Mouse (Mus musculus) forebrain, embryonic 16.5 days (tissue): ENCODE data around the gene Naaladl2. TPM values are rescaled to one million over a fixed set of nuclear protein-coding genes. Genes with fewer than 3 reads are reported as not detected.

Experiments
- ATAC-seq: fragments of 200-750 bp; cut with Nextera tagmentation; 2 replicates; pipeline ENCODE4 v1.8.0; 2017; ENCODE audit warnings: mild to moderate bottlenecking, moderate library complexity
- H3K27ac ChIP-seq: fragments of 300-500 bp; sonication (generic); 2 replicates; pipeline ENCODE4 v1.5.1; 2014; ENCODE audit warnings: low read length, control low read depth
- H3K27me3 ChIP-seq: fragments of 300-500 bp; sonication (generic); replicated peaks from 2 replicates; pipeline ENCODE4 v1.6.1; 2014; ENCODE audit warnings: low read length; ENCODE audit not compliant: control insufficient read depth, insufficient read depth
- H3K36me3 ChIP-seq: fragments of 300-500 bp; sonication (generic); 2 replicates; pipeline ENCODE4 v1.6.1; 2014; ENCODE audit not compliant: control insufficient read depth, insufficient read depth
- H3K4me1 ChIP-seq: fragments of 300-500 bp; sonication (generic); replicated peaks from 2 replicates; pipeline ENCODE4 v1.6.1; 2014; ENCODE audit warnings: low read length; ENCODE audit not compliant: control insufficient read depth, insufficient read depth
- H3K4me2 ChIP-seq: fragments of 300-500 bp; sonication (generic); 2 replicates; pipeline ENCODE4 v1.6.1; 2014; ENCODE audit warnings: mild to moderate bottlenecking, low read length, control low read depth
- H3K4me3 ChIP-seq: fragments of 300-500 bp; sonication (generic); replicated peaks from 2 replicates; pipeline ENCODE4 v1.5.1; 2014; ENCODE audit warnings: mild to moderate bottlenecking, low read length, control low read depth
- H3K9ac ChIP-seq: fragments of 300-500 bp; sonication (generic); replicated peaks from 2 replicates; pipeline ENCODE4 v1.6.1; 2014; ENCODE audit warnings: low read depth, low read length, control low read depth
- H3K9me3 ChIP-seq: fragments of 300-500 bp; sonication (generic); 2 replicates; pipeline ENCODE4 v1.6.1; 2016; ENCODE audit warnings: low read length; ENCODE audit not compliant: control insufficient read depth
- WGBS: fragments of 180-500 bp; shearing (Covaris S2); extraction: QIAGEN DNeasy Blood & Tissue Kit; methylation state at CpG from one replicate; pipeline ENCODE4 v1.1.7; 2014; 5-methylcytosine and 5-hydroxymethylcytosine counted together
- polyA plus RNA-seq: library from polyadenylated mRNA; unstranded; fragments of >200 nt; fragmentation: Nextera tagmentation; extraction: Ambion mirVana; gene quantifications from 2 replicates; pipeline ENCODE4 v1.2.1, GENCODE M21; 2015

The Naaladl2 gene
- polyA plus RNA-seq, result 0.10 and 1.1 TPM in 2 replicates

DNA sequence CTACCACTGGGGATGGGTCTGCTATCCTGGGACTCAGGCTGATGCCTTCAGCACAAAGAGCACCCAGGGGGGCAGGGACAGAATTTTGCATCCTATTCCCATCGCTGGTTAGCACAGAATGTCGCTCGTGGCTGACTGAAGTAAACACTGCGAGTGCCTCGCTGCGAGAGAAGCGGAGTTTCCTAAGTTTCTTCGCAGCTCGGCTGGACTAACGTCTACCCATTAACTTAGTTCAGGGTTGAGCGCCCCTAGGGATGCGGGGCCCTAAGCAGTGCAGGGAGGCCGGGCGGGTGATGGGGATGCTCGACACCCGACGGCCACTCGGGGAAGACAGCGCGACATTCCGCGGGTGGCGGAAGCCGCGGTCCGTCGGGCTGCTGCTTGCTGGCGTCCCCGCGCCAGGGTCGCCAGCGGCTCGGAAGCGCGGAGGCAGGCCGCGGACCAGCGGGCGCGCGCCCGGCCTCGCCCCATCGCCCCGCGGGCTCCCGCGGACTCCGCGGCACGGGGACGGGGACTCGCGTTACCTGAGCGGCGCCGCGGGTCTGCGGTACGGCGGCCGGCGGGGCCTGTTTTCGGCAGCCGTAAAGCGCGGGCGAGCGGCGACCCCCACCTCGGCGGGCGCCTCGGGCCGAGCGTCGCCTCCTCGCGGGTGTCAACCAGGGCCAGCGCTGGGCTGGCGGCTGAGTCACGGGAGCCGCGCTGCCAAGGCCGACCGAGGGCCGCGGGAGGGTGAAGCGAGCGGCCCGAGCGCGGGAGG lies at the start of gene Naaladl2:
Gene Naaladl2 (minus strand): TSS at position 707 of the 757 bp plus-strand sequence.
- no peaks in the 10 kb centered on the region; the same call in 1 of the 2 replicates for H3K27me3 ChIP-seq
- H3K36me3 ChIP-seq, result no peaks in the 10 kb centered on the region
- peak; percentile 93 for ATAC-seq
- H3K27ac ChIP-seq, result peak within 1 kb of the TSS; percentile 60
- H3K9me3 ChIP-seq, result no peaks in the 10 kb centered on the region
- peak within 1 kb of the TSS; percentile 79 for H3K4me3 ChIP-seq
- peak within 1 kb of the TSS; percentile 83 for H3K9ac ChIP-seq
- H3K4me2 ChIP-seq, result peak within 1 kb of the TSS; percentile 77
- WGBS, result under 1% methylated on average over 77 of the region's 93 CpGs
- H3K4me1 ChIP-seq, result peaks cover 12% of the 10 kb centered on the region

DNA sequence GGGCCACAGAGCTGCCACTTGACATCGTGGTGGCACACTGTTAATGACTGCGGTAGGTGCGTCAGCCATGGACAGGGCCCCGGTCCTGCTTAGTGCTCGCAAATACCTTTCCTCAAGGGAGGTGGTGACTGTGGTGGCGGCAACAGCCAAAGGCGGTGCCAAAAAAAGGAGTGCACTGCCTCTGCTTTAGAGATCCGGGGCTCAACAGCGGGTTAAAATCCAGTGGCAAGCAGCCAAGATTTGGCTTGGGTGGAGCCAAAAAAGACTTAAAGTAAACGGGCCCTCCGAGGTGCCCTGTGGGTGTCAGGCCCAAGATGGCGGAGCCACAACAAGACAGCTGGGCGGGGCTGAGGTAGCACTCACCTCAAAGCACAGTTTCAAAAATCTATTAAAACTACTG lies 7.7 kb upstream of the Naaladl2 start:
- Histone ChIP-seq H3K9ac (no peak overlapping the region), H3K27ac (no peak overlapping the region), H3K27me3 (no peaks in the 10 kb centered on the region), H3K4me1 (no peaks in the 10 kb centered on the region), H3K4me2 (no peak overlapping the region), H3K36me3 (no peaks in the 10 kb centered on the region), H3K4me3 (no peak overlapping the region), H3K9me3 (peaks cover 10% of the 10 kb centered on the region)
- no peak for ATAC-seq
- WGBS, result 92% methylated on average over 13 of the region's 13 CpGs

DNA sequence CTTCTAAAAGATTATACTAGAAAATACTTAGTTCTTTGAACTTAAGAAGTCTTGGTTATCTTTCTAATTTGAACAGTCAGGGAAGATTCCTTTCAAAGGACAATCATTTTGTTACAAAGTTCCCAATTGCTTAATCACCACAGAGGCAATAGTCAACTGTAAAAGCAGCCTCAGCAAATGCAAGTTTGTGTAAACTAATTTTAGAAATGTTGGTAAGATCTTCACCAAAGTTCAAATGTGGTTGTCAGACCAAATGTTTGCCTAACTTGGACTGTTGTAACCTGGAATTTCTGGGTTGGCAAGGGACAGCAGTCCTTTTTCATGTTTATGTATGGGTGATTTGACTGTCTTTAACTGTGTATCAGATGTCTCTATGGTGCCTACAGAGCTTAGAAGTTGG lies 3.2 kb upstream of the Naaladl2 start:
- Histone ChIP-seq H3K9ac (no peak overlapping the region), H3K4me1 (peaks cover 12% of the 10 kb centered on the region), H3K9me3 (peaks cover 7% of the 10 kb centered on the region), H3K4me2 (no peak overlapping the region), H3K36me3 (no peaks in the 10 kb centered on the region), H3K27ac (no peak overlapping the region), H3K27me3 (no peaks in the 10 kb centered on the region; the same call in 1 of the 2 replicates), H3K4me3 (no peak overlapping the region)
- no peak for ATAC-seq

DNA sequence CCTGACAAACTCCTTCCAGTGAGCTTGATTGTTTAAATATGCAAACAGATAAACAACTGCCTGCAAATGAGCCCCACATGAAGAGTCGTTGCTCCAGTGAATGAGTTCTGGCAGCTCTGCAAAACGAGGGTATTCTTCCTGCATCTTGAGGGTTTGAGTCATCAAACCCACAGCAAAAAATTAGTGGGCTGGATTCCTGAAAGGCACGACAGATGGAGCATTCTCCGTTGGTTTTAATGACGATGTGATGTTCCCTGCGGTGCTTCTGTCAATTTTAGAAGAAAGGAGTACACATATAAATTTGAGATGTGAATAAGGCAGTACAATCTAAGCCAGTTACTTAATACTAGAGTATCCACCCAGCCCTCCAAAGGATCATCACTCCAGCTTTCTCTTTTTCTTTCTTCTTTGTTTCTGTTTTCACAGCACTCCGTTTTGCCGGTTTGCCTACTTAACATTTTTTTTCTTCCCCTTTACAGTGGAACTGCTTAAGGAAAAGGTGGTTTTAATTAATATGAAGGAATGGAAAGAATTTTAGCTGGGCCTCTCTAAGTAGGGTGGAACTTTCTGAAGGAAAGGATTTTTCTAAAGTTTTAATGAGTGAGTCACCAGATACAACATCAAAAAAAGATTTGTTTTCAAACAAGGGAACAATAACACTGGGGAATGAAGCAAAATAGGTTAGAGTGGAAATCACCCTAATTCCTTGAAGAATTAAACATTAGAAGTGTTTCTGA lies 1.1 kb upstream of the Naaladl2 start:
- 1% methylated on average over 8 of the region's 8 CpGs for WGBS
- H3K4me3 ChIP-seq, result no peak overlapping the region
- no peaks in the 10 kb centered on the region for H3K36me3 ChIP-seq
- ATAC-seq, result peak; percentile 20; the same call in 1 of the 2 replicates
- H3K9ac ChIP-seq, result no peak overlapping the region
- H3K27ac ChIP-seq, result peak overlapping the region; percentile 56
- peak overlapping the region; percentile 77 for H3K4me2 ChIP-seq
- peaks cover 12% of the 10 kb centered on the region for H3K4me1 ChIP-seq
- no peaks in the 10 kb centered on the region for H3K9me3 ChIP-seq
- H3K27me3 ChIP-seq, result no peaks in the 10 kb centered on the region; the same call in 1 of the 2 replicates

DNA sequence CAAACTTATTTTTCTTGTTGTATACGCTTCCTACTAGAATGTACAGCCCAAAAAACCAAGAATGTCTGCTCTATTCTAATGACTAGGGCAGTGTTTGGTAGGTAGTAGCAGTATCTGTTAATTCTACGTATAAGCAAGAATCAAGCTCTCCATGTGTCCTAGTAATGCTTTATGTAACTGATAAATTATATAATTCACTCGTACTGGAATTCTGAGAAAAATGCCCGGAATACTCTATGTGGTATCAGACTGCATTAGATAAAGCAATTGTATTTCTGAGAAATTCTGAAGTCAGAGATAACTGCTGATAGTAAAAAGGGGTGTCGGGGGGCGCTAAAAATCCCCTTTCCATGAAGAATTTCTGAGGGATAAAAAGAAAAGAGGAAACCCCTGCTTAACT lies 950 bp downstream of the Naaladl2 start:
- Histone ChIP-seq H3K36me3 (no peaks in the 10 kb centered on the region), H3K4me3 (peak overlapping the region; percentile 79), H3K4me2 (peak overlapping the region; percentile 77), H3K9me3 (no peaks in the 10 kb centered on the region), H3K27me3 (no peaks in the 10 kb centered on the region; the same call in 1 of the 2 replicates), H3K9ac (peak overlapping the region; percentile 83), H3K27ac (0 out of 2 replicates have a peak overlapping the region, but pooled peaks have one; percentile 60), H3K4me1 (peaks cover 12% of the 10 kb centered on the region)
- no peak for ATAC-seq
- WGBS, result 48% methylated on average over 6 of the region's 6 CpGs

DNA sequence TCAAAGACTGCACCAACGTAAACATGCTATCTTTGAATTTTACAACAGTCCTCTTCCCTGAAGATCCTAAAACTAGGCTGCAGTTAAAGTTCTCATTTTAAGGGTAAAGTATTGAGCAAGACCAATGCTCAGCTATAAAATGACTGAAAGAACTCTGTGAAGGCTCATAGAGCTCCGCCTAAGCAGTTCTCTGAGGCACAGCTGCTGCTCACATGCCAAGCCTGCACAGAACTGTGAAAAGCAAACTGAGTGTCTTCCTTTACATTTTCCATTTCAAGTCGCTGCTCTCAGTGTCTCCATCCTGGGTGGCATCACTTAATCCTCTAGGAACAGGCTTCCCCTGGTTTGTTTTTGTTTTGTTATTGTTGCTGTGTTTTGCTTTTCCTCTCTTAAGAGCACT lies 12.2 kb downstream of the Naaladl2 start:
- H3K9me3 ChIP-seq, result no peaks in the 10 kb centered on the region
- no peak overlapping the region for H3K9ac ChIP-seq
- no peaks in the 10 kb centered on the region for H3K4me1 ChIP-seq
- H3K4me2 ChIP-seq, result no peak overlapping the region
- H3K36me3 ChIP-seq, result no peaks in the 10 kb centered on the region
- WGBS, result 48% methylated on average over 3 of the region's 3 CpGs
- H3K4me3 ChIP-seq, result no peak overlapping the region
- no peaks in the 10 kb centered on the region for H3K27me3 ChIP-seq
- ATAC-seq, result no peak
- no peak overlapping the region for H3K27ac ChIP-seq

DNA sequence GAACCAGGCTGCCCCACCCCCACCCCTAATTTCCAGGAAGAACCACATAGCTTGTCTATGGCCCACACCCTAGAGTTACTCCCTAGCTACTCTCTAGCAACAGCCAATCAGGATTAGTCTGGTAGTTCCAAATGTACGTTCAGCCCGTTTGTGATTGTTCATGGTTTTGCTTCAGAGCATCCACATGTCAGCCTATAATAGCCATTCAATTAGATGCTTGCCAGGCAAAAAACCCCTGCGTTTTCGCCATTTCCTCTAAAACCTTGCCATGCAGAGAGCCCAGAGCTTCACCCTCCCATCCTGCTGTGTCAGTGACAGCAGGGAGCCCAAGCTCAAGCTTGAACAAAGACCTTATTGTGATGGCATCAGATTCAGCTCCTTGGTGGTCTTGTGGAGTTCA lies 16.2 kb downstream of the Naaladl2 start:
- 9% methylated on average over 4 of the region's 4 CpGs for WGBS
- ATAC-seq, result no peak
- Histone ChIP-seq H3K27me3 (no peaks in the 10 kb centered on the region), H3K4me1 (no peaks in the 10 kb centered on the region), H3K4me2 (no peak overlapping the region), H3K9me3 (no peaks in the 10 kb centered on the region), H3K4me3 (no peak overlapping the region), H3K9ac (no peak overlapping the region), H3K27ac (no peak overlapping the region), H3K36me3 (no peaks in the 10 kb centered on the region)

DNA sequence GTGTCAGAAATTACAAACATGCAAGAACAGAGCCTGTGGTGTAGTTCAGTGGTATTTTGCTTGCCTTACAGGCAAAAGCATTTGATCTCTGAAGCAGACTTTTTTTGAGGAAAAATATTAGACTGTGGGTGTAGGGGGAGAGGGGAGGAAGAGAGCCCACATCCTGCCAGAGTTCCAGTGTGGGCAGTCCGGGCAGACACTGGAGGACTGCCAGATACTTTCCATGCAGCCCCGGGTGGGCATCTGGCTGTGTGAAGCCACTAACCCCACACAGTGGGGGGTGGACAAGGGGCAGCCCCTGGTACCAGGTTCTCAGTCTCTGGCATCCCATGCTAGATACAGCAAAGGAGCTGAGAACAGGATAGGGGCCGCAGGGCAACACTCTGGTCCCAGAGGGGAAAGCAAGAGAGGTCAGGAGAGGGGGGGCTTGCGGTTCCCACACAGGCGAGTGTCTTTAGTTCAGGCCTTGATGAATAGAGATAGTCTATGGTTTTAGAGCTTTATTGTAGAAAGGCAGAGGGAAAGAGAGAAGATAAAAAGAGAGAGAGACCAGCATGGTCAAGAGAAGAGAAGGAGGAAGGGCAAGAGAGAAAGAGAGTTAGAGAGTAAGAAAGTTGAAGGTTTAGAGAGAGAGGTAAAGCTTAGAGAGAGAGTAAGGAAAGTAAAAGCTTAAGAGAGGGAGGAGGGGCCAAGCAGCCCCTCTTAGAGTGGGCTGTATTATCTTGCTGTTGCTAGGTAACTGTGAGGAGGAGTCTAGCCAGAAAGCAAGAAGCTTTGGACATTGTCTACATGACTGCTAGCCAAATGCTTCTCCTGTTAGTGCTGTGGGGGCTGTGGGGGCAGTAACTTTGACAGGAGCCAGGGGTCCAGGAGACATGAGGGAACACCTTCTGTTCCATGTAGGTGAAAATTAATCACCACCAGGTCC lies 18.9 kb downstream of the Naaladl2 start:
- H3K27me3 ChIP-seq, result no peaks in the 10 kb centered on the region
- H3K4me1 ChIP-seq, result no peaks in the 10 kb centered on the region
- no peak overlapping the region for H3K4me2 ChIP-seq
- no peak overlapping the region for H3K4me3 ChIP-seq
- H3K9me3 ChIP-seq, result no peaks in the 10 kb centered on the region
- WGBS, result 12% methylated on average over 5 of the region's 5 CpGs
- H3K9ac ChIP-seq, result no peak overlapping the region
- no peak for ATAC-seq
- no peak overlapping the region for H3K27ac ChIP-seq
- H3K36me3 ChIP-seq, result no peaks in the 10 kb centered on the region

DNA sequence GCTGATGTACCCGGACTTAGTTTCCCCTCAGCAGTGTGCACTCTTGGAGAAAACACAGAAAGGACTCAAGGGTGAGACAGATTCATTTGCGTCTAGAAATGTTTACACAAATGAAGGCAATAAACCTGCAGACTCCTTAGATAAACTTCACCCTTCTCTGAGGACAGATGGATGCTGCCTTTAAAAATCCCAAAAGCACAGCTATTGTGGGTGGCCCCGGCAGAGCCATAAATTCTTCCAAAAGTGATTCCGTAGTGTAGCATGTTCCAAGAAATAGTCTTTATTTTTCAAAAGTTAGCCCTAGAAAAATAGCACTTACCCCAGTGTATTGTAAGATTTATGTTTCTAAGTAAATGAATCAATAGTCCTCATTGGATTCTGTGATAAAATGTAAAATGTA lies 31.0 kb downstream of the Naaladl2 start:
- Histone ChIP-seq H3K4me1 (no peaks in the 10 kb centered on the region), H3K4me3 (no peak overlapping the region), H3K9me3 (no peaks in the 10 kb centered on the region), H3K4me2 (no peak overlapping the region), H3K9ac (no peak overlapping the region), H3K36me3 (no peaks in the 10 kb centered on the region), H3K27ac (no peak overlapping the region), H3K27me3 (no peaks in the 10 kb centered on the region)
- no peak for ATAC-seq
- WGBS, result 91% methylated on average over 4 of the region's 4 CpGs
